Comparison of ENCODE assay signal across 21 mouse cellular contexts in the genomic region with DNA sequence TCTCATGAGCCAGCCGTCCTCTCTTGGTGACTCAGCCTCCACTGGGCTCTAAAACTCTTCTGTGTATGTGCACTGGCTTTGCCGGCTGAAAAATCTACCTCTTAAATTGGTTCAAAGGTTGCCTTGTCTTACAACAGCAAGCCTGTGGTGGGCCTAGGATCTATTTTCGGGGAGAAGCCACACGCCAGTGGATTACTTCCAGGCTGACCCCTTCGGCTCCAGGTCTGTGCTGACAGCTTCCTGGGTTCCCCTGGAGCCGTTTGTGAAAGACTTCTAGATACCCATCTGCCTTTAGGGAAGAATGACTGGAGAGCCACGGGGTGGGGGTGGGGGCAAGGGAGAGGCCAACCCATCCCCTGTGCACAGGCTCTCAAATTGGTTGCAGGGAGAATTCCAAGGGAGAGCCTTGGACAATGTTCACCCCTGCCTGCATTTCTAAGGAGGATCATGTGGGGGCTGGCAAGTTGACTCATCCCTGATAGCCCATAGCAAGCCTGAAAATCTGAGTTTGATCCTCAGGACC.
DNase-seq lines count a peak whose midpoint lies in the region; ATAC-seq and TF ChIP-seq lines count a peak whose summit lies in the region.
"Had no signal": no experiment of that assay in that cellular context is flagged by ENCODE, and none has a peak within 500 bp of the region (broad histone marks: within the 10 kb centered on the region; RNA-seq: fewer than 3 reads in every experiment).

No protein-coding gene starts in this region.

- H3K9me3 ChIP-seq in ES-Bruce4 (replicated peaks; ENCODE audit: control insufficient read depth, insufficient read depth, low read length, poor library complexity, severe bottlenecking) = no peaks in the 10 kb centered on the region
- H3K9me3 ChIP-seq in forebrain, embryonic 10.5 days = no peaks in the 10 kb centered on the region
- no peaks in the 10 kb centered on the region for H3K9me3 ChIP-seq in hindbrain, embryonic 11.5 days (ENCODE audit: control insufficient read depth, low read length)
- H3K9me3 ChIP-seq: embryonic facial prominence, embryonic 12.5 days; forebrain, embryonic 13.5 days; heart, embryonic 12.5 days; hindbrain, embryonic 10.5 days; hindbrain, embryonic 15.5 days had no signal

- TF ChIP-seq POLR2A in ES-Bruce4 (IDR thresholded peaks at IDR 0.05; ENCODE audit: insufficient read depth, low read length) = no peak
- no peak for TF ChIP-seq POLR2A in embryonic fibroblast, embryonic 13.5 days (IDR thresholded peaks at IDR 0.05; ENCODE audit: low read depth, low read length)

- DNase-seq in 3T3-L1 (ENCODE audit: low read depth, low spot score) (peak; percentile 88), NIH3T3 (ENCODE audit: low read depth) (peak; percentile 88)
- no peak for DNase-seq in heart, adult 8-10 months (ENCODE audit: low spot score)
- no peak for DNase-seq in kidney, adult 8-10 months
- DNase-seq in forebrain, embryonic 10.5 days (ENCODE audit: extremely low spot score, low spot score) = no peak
- no peak for DNase-seq in hindbrain, embryonic 11.5 days (ENCODE audit: low spot score)
- DNase-seq: adrenal gland, postnatal 14 days; cerebellum, adult 11 months; cerebellum, adult 8-10 months; cerebellum, postnatal 25 days; gastrocnemius, postnatal 10 days; heart, adult 2 months; kidney, adult 9 months had no signal

- no peak overlapping the region for H3K4me2 ChIP-seq in hindbrain, embryonic 11.5 days (replicated peaks; ENCODE audit: low read depth, low read length)
- H3K4me2 ChIP-seq: embryonic facial prominence, embryonic 12.5 days; forebrain, embryonic 13.5 days; heart, embryonic 12.5 days; hindbrain, embryonic 15.5 days had no signal

- TF ChIP-seq CTCF in ES-Bruce4 (IDR thresholded peaks at IDR 0.05; ENCODE audit: low read depth, low read length) = no peak
- no peak for TF ChIP-seq CTCF in embryonic fibroblast, embryonic 13.5 days (IDR thresholded peaks at IDR 0.05; ENCODE audit: borderline replicate concordance, insufficient read depth, low read length)

- H3K36me3 ChIP-seq in ES-Bruce4 (ENCODE audit: control insufficient read depth, insufficient read depth, low read length, poor library complexity, severe bottlenecking) = no peaks in the 10 kb centered on the region
- H3K36me3 ChIP-seq in forebrain, embryonic 10.5 days (replicated peaks) = no peaks in the 10 kb centered on the region
- H3K36me3 ChIP-seq in hindbrain, embryonic 11.5 days (ENCODE audit: control insufficient read depth, insufficient read depth, low read length) = no peaks in the 10 kb centered on the region
- H3K36me3 ChIP-seq: embryonic facial prominence, embryonic 12.5 days; heart, embryonic 12.5 days; hindbrain, embryonic 10.5 days; hindbrain, embryonic 15.5 days had no signal

- H3K4me3 ChIP-seq in ES-Bruce4 (ENCODE audit: low read depth, low read length) = no peak overlapping the region
- no peak overlapping the region for H3K4me3 ChIP-seq in embryonic fibroblast, embryonic 13.5 days (ENCODE audit: insufficient read depth, low read length)
- H3K4me3 ChIP-seq in forebrain, embryonic 10.5 days = no peak overlapping the region
- no peak overlapping the region for H3K4me3 ChIP-seq in hindbrain, embryonic 11.5 days (ENCODE audit: low read depth, low read length)
- H3K4me3 ChIP-seq: embryonic facial prominence, embryonic 12.5 days; forebrain, embryonic 13.5 days; heart, adult 2 months; heart, embryonic 12.5 days; hindbrain, embryonic 10.5 days; hindbrain, embryonic 15.5 days had no signal

- peak overlapping the region; percentile 48; the same call in 1 of the 2 replicates for H3K27ac ChIP-seq in ES-Bruce4 (ENCODE audit: insufficient read depth, low read length)
- H3K27ac ChIP-seq in embryonic fibroblast, embryonic 13.5 days (ENCODE audit: insufficient read depth, low read length) = peak overlapping the region; percentile 47
- H3K27ac ChIP-seq in forebrain, embryonic 10.5 days = no peak overlapping the region
- H3K27ac ChIP-seq in hindbrain, embryonic 11.5 days (ENCODE audit: low read depth, low read length) = no peak overlapping the region
- H3K27ac ChIP-seq: embryonic facial prominence, embryonic 12.5 days; forebrain, embryonic 13.5 days; heart, adult 2 months; hindbrain, embryonic 10.5 days; hindbrain, embryonic 15.5 days had no signal

- WGBS in forebrain, embryonic 10.5 days = 72% methylated on average over 7 of the region's 7 CpGs
- WGBS in hindbrain, embryonic 11.5 days = 64% methylated on average over 7 of the region's 7 CpGs

- peaks cover 14% of the 10 kb centered on the region for H3K4me1 ChIP-seq in ES-Bruce4 (ENCODE audit: control insufficient read depth, insufficient read depth, low read length)
- H3K4me1 ChIP-seq in embryonic fibroblast, embryonic 13.5 days (ENCODE audit: control insufficient read depth, insufficient read depth, low read length) = no peaks in the 10 kb centered on the region
- H3K4me1 ChIP-seq in forebrain, embryonic 10.5 days = peaks cover 17% of the 10 kb centered on the region
- no peaks in the 10 kb centered on the region for H3K4me1 ChIP-seq in hindbrain, embryonic 11.5 days (replicated peaks; ENCODE audit: control insufficient read depth, insufficient read depth, low read length)
- H3K4me1 ChIP-seq: forebrain, embryonic 13.5 days had no signal

- 0 out of 2 replicates have a peak overlapping the region, but pooled peaks have one; percentile 14 for H3K9ac ChIP-seq in ES-Bruce4 (ENCODE audit: low read depth, poor library complexity, severe bottlenecking)
- no peak overlapping the region for H3K9ac ChIP-seq in hindbrain, embryonic 11.5 days (ENCODE audit: low read depth, low read length)
- H3K9ac ChIP-seq: embryonic facial prominence, embryonic 12.5 days; forebrain, embryonic 13.5 days; heart, embryonic 12.5 days; hindbrain, embryonic 15.5 days had no signal

- no peak for ATAC-seq in hindbrain, embryonic 11.5 days (ENCODE audit: low FRiP score)
- ATAC-seq: forebrain, embryonic 13.5 days; intestine, embryonic 16.5 days had no signal

- peak; percentile 77; the same call in 1 of the 2 replicates for TF ChIP-seq EP300 in ES-Bruce4 (IDR thresholded peaks at IDR 0.05; ENCODE audit: insufficient read depth, low read depth, low read length)

- no peaks in the 10 kb centered on the region for H3K27me3 ChIP-seq in ES-Bruce4 (ENCODE audit: control insufficient read depth, insufficient read depth, low read length, poor library complexity, severe bottlenecking)
- H3K27me3 ChIP-seq in forebrain, embryonic 10.5 days (ENCODE audit: poor library complexity, severe bottlenecking) = no peaks in the 10 kb centered on the region
- no peaks in the 10 kb centered on the region for H3K27me3 ChIP-seq in hindbrain, embryonic 11.5 days (ENCODE audit: control insufficient read depth, insufficient read depth, low read length)
- H3K27me3 ChIP-seq: embryonic facial prominence, embryonic 12.5 days; forebrain, embryonic 13.5 days; hindbrain, embryonic 15.5 days had no signal

Comparison
In these comparisons a context has a peak if more than half of its experiments do, and no peak if none do; other contexts are left out.
1. DNase-seq: peak in 3T3-L1 (single experiment) and NIH3T3 (single experiment); none in heart, adult 8-10 months (single experiment), kidney, adult 8-10 months (0 of 2), forebrain, embryonic 10.5 days (single experiment) and hindbrain, embryonic 11.5 days (single experiment).
2. H3K27ac ChIP-seq: peak in ES-Bruce4 (single experiment) and embryonic fibroblast, embryonic 13.5 days (single experiment); none in forebrain, embryonic 10.5 days (single experiment) and hindbrain, embryonic 11.5 days (single experiment).